Mouse (Mus musculus): ENCODE results near the gene Alpl. TPM values are rescaled to one million over a fixed set of nuclear protein-coding genes. Genes with fewer than 3 reads are reported as not detected.

Gene Alpl
- polyA plus RNA-seq, 1 experiment from 2014 or later: 16.1 TPM

DNA sequence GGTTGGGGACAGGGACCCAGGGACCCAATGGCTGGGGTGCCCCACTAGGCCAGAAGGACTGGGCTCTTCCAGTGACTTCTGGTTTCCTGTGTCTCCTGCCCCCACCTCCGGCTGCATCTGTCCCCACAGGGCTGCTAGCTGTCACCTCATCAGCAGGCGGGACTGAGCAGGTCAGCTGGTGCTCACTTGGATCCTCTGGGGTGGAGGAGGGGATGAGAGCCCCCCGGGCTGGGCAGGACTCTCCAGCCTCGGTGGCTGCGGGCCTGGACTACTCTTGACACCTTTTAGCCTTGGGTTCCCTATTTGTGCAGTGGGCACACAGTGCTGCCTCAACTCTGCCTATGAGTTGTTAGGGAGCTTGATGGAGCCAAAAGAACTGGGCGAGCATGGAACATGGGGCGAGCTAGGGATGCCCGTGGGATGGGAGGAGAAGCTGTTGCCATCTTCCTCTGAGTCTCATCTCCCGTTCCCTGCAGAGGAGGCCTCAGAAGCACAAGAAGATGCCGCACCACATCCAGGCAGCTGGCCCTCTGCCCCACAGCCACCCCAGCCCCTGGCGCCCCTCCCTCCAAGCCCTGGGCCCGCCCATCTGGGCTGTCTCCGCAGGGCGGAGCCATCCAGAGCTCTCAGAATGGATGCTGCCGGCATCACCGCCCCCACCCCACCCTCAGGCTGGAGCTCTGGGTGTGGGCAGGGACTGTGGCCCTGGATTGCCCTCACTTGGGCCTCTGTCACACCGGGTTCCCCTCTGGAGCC, 67.6 kb downstream of the Alpl start:
- Histone ChIP-seq H3K27ac (ENCODE audit: low read depth, low read length) (no peak overlapping the region), H3K27me3 (ENCODE audit: control insufficient read depth, insufficient read depth, low read length) (peaks cover 9% of the 10 kb centered on the region), H3K4me2 (ENCODE audit: low read depth, low read length, severe bottlenecking) (peak overlapping the region; percentile 90), H3K4me3 (ENCODE audit: low read depth, low read length) (peak overlapping the region; percentile 43), H3K36me3 (ENCODE audit: control insufficient read depth, insufficient read depth, low read length) (no peaks in the 10 kb centered on the region), H3K4me1 (replicated peaks; ENCODE audit: control insufficient read depth, insufficient read depth, low read length) (peaks cover 16% of the 10 kb centered on the region), H3K9me3 (ENCODE audit: control insufficient read depth, low read length) (no peaks in the 10 kb centered on the region), H3K9ac (ENCODE audit: low read length) (peak overlapping the region; percentile 55)
- peak; percentile 85 for DNase-seq (ENCODE audit: low spot score)
- peak; percentile 80 for ATAC-seq (replicated peaks; ENCODE audit: low FRiP score)
- WGBS: 5% methylated on average over 17 of the region's 17 CpGs

DNA sequence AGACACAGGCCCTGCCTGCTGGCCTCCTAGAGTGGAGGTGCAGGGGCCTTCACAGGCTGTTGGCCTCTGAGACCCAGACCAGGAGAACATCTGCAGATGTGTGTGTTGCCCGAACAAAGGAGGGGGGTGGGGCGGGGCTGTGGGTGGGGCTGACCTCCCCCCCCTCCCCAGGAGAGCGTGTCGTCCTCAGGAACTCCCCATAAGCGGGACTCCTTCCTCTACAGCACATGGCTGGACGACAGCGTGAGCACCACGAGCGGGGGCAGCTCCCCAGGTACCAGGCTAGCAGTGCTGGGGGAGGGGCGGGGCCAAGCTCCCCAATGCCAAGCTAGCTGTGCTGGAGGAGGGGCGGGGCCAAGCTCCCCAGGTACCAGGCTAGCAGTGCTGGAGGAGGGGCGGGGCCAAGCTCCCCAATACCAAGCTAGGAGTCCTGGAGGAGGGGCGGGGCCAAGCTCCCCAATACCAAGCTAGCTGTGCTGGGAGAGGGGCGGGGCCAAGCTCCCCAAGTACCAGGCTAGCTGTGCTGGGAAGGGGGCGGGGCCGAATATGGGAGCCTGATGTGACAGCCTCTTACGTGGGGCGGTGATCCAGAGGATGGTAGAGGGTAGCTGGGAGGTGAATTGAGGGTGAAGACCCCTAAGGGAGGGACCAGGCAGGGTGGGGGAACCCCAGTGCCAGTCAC, 68.5 kb downstream of the Alpl start:
- H3K27me3 ChIP-seq (ENCODE audit: control insufficient read depth, insufficient read depth, low read length): peaks cover 9% of the 10 kb centered on the region
- H3K36me3 ChIP-seq (ENCODE audit: control insufficient read depth, insufficient read depth, low read length): no peaks in the 10 kb centered on the region
- H3K4me1 ChIP-seq (replicated peaks; ENCODE audit: control insufficient read depth, insufficient read depth, low read length): peaks cover 16% of the 10 kb centered on the region
- H3K9ac ChIP-seq (ENCODE audit: low read length): no peak overlapping the region
- 0 out of 2 replicates have a peak overlapping the region, but pooled peaks have one; percentile 3 for H3K27ac ChIP-seq (ENCODE audit: low read depth, low read length)
- H3K9me3 ChIP-seq (ENCODE audit: control insufficient read depth, low read length): no peaks in the 10 kb centered on the region
- WGBS: under 1% methylated on average over 16 of the region's 18 CpGs
- DNase-seq (ENCODE audit: low spot score): peak; percentile 84
- H3K4me2 ChIP-seq (ENCODE audit: low read depth, low read length, severe bottlenecking): peak overlapping the region; percentile 13
- ATAC-seq (replicated peaks; ENCODE audit: low FRiP score): peak; percentile 52
- H3K4me3 ChIP-seq (ENCODE audit: low read depth, low read length): no peak overlapping the region

DNA sequence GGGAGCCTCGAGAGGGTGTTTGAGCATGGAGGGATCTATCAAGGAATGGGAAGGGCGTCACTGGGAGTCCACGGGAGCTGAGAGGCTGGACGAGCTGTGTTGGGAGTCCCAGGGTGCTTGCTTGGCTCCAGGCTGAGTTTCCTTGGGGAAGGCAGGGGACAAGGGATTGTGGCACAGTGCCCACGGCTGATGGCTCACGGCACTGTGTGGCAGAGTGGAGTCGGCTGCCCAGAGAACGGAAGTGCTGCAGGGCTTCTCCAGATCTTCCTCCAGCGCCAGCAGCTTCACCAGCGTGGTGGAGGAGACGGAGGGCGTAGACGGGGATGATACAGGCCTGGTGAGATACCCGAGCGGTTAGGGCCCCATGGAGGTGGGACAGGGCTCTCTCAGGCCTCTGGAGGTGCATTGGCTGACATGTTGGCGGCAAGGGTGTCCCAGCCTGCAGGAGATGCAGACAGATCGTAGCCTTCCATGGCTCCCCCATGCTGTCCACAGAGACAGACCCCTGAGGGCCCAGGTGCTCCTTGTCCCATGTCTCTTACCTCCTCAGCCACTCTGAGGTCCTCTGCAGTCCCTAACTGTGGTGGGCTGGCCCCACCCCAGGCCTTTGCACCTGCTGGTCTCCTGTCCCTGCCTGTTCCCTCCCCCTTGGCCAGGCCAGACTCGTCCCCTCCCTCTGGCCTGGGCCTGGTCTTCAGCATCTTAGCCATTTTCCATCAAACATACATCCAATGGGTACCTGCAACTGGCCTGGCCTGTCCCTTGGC, 69.3 kb downstream of the Alpl start:
- peaks cover 16% of the 10 kb centered on the region for H3K4me1 ChIP-seq (replicated peaks; ENCODE audit: control insufficient read depth, insufficient read depth, low read length)
- H3K36me3 ChIP-seq (ENCODE audit: control insufficient read depth, insufficient read depth, low read length): no peaks in the 10 kb centered on the region
- no peak for DNase-seq (ENCODE audit: low spot score)
- peaks cover 9% of the 10 kb centered on the region for H3K27me3 ChIP-seq (ENCODE audit: control insufficient read depth, insufficient read depth, low read length)
- H3K9me3 ChIP-seq (ENCODE audit: control insufficient read depth, low read length): no peaks in the 10 kb centered on the region
- H3K27ac ChIP-seq (ENCODE audit: low read depth, low read length): 0 out of 2 replicates have a peak overlapping the region, but pooled peaks have one; percentile 3
- WGBS: 83% methylated on average over 18 of the region's 18 CpGs
- no peak overlapping the region for H3K9ac ChIP-seq (ENCODE audit: low read length)
- no peak for ATAC-seq (replicated peaks; ENCODE audit: low FRiP score)
- H3K4me3 ChIP-seq (ENCODE audit: low read depth, low read length): no peak overlapping the region
- H3K4me2 ChIP-seq (ENCODE audit: low read depth, low read length, severe bottlenecking): peak overlapping the region; percentile 13; the same call in 1 of the 2 replicates

DNA sequence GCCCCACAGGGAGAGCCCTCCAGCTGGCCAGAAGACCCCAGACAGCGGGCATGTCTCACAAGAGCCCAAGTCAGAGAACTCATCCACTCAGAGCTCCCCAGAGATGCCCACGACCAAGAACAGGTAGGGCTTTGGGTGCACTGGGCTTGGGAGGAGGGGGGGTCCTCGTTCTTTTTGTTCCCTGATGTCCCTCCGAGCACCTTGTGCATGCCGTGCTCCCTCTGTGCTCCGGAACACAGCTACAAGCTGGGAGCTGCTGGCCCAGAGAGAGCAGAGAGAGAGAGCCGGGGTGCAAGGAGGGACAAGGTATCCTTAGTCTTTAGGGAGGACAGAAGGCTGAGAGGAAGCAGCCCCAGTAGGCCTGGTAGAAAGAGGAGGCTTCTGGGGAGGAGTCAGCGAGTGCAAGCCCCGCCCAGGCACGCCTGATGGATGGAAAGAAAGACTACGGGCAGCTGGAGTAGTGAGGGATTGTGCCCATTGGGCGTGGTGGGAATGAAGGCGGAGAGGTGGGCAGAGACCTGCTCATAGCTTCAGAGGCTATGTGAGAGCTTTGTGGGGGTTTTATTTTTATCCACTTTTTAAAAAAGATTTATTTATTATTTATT, 70.5 kb downstream of the Alpl start:
- no peak for ATAC-seq (replicated peaks; ENCODE audit: low FRiP score)
- no peak overlapping the region for H3K4me3 ChIP-seq (ENCODE audit: low read depth, low read length)
- no peak overlapping the region for H3K9ac ChIP-seq (ENCODE audit: low read length)
- no peaks in the 10 kb centered on the region for H3K9me3 ChIP-seq (ENCODE audit: control insufficient read depth, low read length)
- WGBS: 74% methylated on average over 13 of the region's 13 CpGs
- H3K27ac ChIP-seq (ENCODE audit: low read depth, low read length): no peak overlapping the region
- H3K27me3 ChIP-seq (ENCODE audit: control insufficient read depth, insufficient read depth, low read length): peaks cover 9% of the 10 kb centered on the region
- no peaks in the 10 kb centered on the region for H3K36me3 ChIP-seq (ENCODE audit: control insufficient read depth, insufficient read depth, low read length)
- DNase-seq (ENCODE audit: low spot score): no peak
- H3K4me2 ChIP-seq (ENCODE audit: low read depth, low read length, severe bottlenecking): no peak overlapping the region
- peaks cover 16% of the 10 kb centered on the region for H3K4me1 ChIP-seq (replicated peaks; ENCODE audit: control insufficient read depth, insufficient read depth, low read length)

DNA sequence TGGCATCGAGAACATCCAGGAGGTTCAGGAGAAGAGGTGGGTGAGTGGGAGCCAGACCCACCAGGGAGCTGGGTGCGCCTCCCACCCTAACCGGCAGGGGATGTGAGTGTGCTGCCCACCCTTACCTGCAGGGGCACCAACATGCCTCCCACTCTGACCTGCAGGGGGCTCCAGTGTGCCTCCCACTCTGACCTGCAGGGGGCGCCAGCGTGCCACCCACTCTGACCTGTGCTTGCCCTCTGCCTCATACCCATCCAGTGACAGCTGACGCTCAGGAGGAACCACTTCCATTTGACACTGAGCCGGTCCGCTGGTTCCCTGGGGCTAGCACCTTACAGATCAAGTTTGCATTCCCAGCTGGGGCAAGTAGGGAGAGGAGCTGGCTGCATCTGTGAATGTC, 71.4 kb downstream of the Alpl start:
- WGBS: 53% methylated on average over 8 of the region's 8 CpGs
- peak; percentile 84 for DNase-seq (ENCODE audit: low spot score)
- Histone ChIP-seq H3K27ac (ENCODE audit: low read depth, low read length) (no peak overlapping the region), H3K9me3 (ENCODE audit: control insufficient read depth, low read length) (no peaks in the 10 kb centered on the region), H3K4me2 (ENCODE audit: low read depth, low read length, severe bottlenecking) (no peak overlapping the region), H3K27me3 (ENCODE audit: control insufficient read depth, insufficient read depth, low read length) (peaks cover 7% of the 10 kb centered on the region), H3K36me3 (ENCODE audit: control insufficient read depth, insufficient read depth, low read length) (no peaks in the 10 kb centered on the region), H3K4me3 (ENCODE audit: low read depth, low read length) (no peak overlapping the region), H3K4me1 (replicated peaks; ENCODE audit: control insufficient read depth, insufficient read depth, low read length) (peaks cover 16% of the 10 kb centered on the region), H3K9ac (ENCODE audit: low read length) (no peak overlapping the region)
- no peak for ATAC-seq (replicated peaks; ENCODE audit: low FRiP score)

DNA sequence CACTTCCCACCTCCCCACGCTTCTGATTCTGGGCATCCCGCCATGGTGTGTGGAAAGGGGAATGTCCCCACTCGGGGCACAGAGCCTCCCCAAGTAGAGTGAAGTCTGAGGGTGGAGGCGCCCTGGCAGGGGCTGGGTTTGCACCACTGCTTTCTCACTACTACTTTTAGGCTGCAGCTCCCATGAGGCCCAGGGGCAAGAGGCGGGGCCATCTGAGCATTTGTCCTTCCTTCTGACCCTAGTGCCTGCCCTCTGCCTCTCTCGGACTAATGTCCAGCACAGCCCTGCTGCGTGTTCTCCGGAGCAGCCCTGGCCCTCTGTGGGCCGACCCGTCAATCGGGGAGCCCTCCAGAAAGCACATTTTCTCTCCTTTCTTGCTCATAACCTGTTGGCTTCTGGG, 72.0 kb downstream of the Alpl start:
- Histone ChIP-seq H3K4me1 (replicated peaks; ENCODE audit: control insufficient read depth, insufficient read depth, low read length) (peaks cover 22% of the 10 kb centered on the region), H3K36me3 (ENCODE audit: control insufficient read depth, insufficient read depth, low read length) (no peaks in the 10 kb centered on the region), H3K9ac (ENCODE audit: low read length) (peak overlapping the region; percentile 16; the same call in 1 of the 2 replicates), H3K27ac (ENCODE audit: low read depth, low read length) (no peak overlapping the region), H3K4me2 (ENCODE audit: low read depth, low read length, severe bottlenecking) (peak overlapping the region; percentile 40; the same call in 1 of the 2 replicates), H3K9me3 (ENCODE audit: control insufficient read depth, low read length) (no peaks in the 10 kb centered on the region), H3K4me3 (ENCODE audit: low read depth, low read length) (no peak overlapping the region), H3K27me3 (ENCODE audit: control insufficient read depth, insufficient read depth, low read length) (peaks cover 3% of the 10 kb centered on the region; the same call in 1 of the 2 replicates)
- ATAC-seq (replicated peaks; ENCODE audit: low FRiP score) (no peak), DNase-seq (ENCODE audit: low spot score) (no peak)
- 54% methylated on average over 11 of the region's 11 CpGs for WGBS

DNA sequence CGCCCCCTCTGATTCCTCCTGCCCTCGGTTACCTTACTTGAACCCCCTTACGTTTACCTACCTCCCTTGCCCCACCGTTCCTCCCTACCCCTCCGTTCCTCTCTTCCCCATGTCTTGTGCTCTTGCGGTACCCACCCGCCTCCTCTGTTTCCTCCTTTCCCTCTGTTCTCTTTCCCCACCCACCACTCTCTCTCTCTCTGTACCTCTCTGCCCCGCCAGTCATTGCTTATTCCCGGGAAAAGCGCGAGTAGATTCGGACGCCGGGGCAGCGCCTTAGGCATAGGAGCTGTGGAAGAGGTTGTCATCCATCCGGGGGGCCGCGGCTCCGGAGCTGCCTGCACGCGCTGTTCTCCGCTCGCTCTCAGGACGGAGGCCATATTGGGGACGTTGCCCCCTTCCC, 72.7 kb downstream of the Alpl start:
- Histone ChIP-seq H3K9ac (ENCODE audit: low read length) (peak overlapping the region; percentile 16; the same call in 1 of the 2 replicates), H3K4me1 (replicated peaks; ENCODE audit: control insufficient read depth, insufficient read depth, low read length) (peaks cover 25% of the 10 kb centered on the region), H3K27me3 (ENCODE audit: control insufficient read depth, insufficient read depth, low read length) (0 out of 2 replicates have a peak, but pooled peaks cover 2% of the 10 kb centered on the region), H3K4me3 (ENCODE audit: low read depth, low read length) (peak overlapping the region; percentile 17; the same call in 1 of the 2 replicates), H3K4me2 (ENCODE audit: low read depth, low read length, severe bottlenecking) (peak overlapping the region; percentile 40; the same call in 1 of the 2 replicates), H3K27ac (ENCODE audit: low read depth, low read length) (no peak overlapping the region), H3K36me3 (ENCODE audit: control insufficient read depth, insufficient read depth, low read length) (no peaks in the 10 kb centered on the region), H3K9me3 (ENCODE audit: control insufficient read depth, low read length) (no peaks in the 10 kb centered on the region)
- DNase-seq (ENCODE audit: low spot score) (no peak), ATAC-seq (replicated peaks; ENCODE audit: low FRiP score) (no peak)
- 37% methylated on average over 25 of the region's 25 CpGs for WGBS

All from forebrain, embryonic 11.5 days (tissue).